Mouse (Mus musculus): ENCODE measurements around the gene Vmn1r189.
A peak's percentile ranks its signal among the peaks of the same experiment; 100 is the strongest.
"Not testable (repeated sequence)": the region's sequence is repeated elsewhere in the genome, so short reads cannot be mapped to it uniquely, and the experiment has no call there.

The Vmn1r189 gene

DNA sequence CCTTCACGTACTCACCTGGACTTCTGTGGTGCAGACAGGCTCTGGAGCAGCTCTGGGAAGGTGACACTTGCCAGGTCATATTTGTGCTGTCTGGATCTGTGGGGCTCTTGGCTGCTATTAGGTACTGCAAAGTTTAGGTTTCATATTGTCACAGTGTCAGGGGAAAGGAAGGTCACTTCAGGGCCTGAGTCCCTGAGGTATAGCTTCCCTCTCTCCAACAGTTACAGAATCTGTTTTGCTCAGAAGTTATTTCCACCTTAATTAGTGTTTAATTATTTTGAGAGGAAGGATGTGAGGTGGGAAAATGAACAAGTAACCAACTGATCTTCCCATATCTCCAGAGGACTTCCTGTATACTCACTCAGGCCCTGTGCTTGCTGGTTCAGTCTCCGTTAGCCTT, at the start of gene Vmn1r189:
TSS of gene Vmn1r189 (minus strand) at position 101 of the 400 bp plus-strand sequence.
- DNase-seq (ENCODE audit: low read depth) = not testable (repeated sequence)

DNA sequence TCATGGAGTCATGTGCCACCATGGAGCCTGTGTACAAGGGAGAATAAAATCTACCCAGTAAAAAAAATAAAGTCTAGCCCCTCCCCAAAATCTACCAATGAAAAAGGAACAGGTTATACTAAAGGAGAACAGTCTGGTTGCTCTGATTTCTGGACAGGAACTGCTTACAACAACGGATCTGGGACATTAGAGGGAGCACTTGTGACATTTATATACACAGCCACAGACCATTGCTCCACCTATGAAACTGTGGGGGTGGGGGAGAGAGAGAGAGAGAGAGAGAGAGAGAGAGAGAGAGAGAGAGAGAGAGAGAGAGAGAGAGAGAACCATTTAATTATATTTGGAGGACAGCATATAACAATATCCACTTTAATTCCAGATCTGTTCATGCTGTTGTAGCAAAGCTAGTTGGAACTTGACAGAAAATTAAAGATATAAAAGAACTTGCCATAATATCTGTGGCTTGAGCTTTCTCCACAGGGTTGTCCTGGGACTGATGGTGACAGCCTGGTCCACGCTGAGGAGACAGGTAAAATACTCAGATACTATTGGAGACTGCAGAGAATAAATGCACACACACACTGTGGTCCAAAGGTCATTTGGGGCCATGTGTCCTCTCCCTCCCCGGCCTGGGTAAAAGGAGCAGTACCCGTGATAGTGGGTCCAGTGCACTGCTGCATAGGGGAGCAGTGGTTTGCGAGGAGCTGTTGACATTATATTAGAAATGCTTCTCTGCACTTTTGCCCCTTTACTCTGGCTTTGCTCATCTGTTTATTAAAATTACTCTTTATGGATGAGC, 31.1 kb upstream of the Vmn1r189 start:
- DNase-seq (ENCODE audit: low read depth) = not testable (repeated sequence)

DNA sequence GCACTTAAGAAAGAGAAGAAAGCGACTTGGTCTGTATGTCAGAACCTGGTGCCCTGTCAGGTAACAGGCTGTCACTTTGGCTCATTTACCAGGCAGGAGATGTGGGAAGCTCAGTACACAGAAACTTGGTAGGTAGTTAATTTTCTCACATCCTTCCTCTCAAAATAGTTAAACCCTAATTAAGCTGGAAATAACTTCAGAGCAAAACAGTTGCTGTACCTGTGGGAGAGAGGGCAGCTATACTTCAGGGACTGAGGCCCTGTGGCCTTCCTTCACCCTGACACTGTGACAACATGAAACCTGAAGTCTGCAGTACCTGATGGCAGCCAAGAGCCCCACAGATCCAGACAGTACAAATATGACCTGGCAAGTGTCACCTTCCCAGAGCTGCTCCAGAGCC, 21.5 kb downstream of the Vmn1r189 start, which contains the start of gene Vmn1r188:
TSS of gene Vmn1r188 (plus strand) at position 301 of the 400 bp plus-strand sequence.
- DNase-seq (ENCODE audit: low read depth) = not testable (repeated sequence)

DNA sequence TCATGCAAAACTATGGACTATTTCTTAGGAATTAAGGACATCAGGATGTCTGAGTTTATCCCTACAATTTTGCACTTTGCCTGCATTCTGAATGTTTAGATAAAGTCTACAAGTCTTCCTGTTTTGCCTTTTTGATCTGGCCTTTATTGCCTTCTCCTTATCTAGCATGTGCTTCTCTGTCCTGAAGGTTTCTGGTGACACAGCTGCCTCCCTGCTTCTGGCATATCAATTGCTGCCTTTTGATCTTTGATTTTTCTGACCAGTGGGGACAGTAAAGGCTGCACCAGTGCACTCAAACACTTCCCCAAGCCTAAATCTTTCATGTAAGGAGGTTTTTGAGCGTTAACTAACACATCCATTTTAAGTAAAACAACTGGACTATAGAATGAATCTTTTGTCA, 42.2 kb downstream of the Vmn1r189 start:
- no peak for DNase-seq (ENCODE audit: low read depth)

DNA sequence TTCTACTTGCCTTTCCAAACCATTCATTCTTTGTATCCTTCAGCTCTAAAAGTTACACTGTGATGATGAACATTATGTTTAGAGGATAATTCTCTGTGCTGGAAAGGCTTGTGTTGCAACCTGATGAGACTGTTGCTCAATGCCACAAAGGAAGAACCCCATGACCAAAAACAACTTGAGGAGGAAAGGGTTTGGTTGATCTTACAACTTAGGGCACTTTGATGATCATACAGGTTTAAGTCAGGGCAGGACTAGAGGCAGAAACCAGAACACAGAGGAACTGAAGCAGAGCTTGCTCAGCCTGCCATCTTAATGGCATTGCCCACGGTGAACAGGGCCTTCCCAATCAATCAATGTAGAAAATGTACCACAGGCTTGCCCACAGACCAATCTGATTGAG, 44.2 kb downstream of the Vmn1r189 start:
- no peak for DNase-seq (ENCODE audit: low read depth)

DNA sequence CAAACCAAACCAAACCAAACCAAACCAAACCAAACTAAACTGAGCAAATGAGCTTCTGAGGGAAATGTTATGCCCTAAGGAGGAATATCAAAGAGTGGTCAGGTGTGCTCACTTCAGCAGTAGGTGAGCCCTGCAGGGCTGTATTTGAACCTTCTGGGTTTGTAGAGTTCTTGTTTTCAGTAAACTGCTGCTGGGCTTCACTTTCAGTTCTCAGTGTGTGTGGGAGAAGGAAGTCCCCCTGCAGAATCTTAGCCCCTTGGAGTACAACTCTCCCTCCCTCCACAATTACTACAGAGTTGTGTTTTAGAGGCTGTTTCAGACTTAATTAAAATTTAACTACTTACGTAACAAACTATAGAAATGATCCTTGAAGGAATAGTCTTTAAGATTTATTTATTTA, 51.9 kb downstream of the Vmn1r189 start:
- DNase-seq (ENCODE audit: low read depth) = no peak

DNA sequence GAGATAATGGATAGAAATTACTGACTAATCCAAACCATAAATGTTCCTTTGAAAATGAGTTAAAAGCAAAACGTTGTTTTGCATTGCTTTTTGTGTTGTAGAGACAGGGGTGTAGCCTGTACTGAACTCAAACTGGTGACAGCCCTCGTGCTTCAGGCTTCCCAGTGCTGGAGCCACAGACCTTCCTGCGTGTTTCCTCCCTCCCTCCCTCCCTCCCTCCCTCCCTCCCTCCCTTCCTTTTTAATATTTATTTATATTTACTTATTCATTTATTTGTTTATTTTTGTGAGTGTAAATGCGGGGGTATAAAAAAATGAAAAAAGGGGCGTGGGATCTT, 54.1 kb downstream of the Vmn1r189 start:
- DNase-seq (ENCODE audit: low read depth) = no peak

DNA sequence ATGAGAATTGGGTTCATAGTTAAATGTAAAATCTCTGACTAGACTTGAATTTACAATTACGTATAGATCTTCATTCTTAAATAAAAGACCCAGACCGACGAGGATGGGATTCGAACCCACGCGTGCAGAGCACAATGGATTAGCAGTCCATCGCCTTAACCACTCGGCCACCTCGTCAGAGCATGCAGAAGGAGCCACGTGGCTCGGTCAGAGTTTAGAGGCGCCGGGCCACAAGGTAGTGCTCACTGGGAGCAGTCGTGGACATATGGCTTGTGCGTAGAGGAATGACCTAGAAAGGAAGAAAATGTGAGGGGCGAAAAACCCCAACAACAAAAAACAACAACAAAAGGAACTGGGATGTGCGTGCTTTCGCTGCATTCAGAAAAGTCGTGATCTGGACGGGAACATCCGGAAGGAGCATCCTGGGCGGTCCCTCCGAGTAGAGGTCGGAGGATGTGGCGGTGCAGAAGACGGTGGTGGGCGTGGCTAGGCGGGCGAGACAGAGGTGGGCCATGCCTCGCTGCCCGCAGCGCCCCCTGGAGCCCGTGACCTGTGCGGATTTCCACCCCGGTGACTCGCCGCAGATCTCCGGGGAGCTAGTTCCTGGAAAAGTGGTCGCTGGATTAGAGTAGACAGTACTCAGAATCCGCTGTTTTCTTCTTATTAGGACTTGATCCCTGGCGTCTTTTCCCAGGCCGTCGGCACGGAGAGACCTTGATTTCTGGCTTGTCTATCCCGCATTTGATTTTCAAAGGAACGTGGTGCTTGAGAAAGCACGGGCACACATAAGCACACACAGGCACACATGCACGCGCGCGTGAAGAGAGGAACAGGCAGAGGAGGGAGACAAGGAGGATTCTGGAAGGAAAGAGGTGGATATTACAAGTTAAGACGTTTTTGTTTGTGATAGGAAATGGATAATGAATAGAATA, 54.8 kb downstream of the Vmn1r189 start:
- DNase-seq (ENCODE audit: low read depth) = peak; percentile 92
